Mouse (Mus musculus): ENCODE measurements at regions not wholly inside any gene's neighbourhood (a gene's known extent, or its start where the extent isn't known, plus 50 kb on each side); places are given as distances from the start of the nearest gene placed in this dataset.

DNA sequence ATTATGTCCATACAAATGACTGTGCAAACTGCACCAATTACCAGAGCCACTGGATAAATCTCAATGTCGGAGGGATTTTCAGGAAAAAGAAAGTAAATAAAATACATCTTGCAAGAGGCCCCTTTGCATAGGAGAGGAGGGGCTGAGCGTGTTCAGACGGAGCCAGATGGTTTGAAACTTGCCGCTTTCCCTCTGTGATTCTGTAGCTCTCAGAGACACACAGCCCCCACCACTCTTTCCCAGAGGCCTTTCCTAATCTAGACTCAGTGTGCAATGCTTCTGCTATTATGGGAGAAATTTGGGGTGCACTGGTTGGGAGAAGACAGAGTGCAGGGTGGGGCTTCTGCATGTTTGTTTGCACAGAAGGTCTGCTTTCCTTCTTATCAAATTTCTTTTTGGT lies 92.5 kb downstream of the Pttg1 start:
- TF ChIP-seq CTCF (IDR thresholded peaks at IDR 0.05; ENCODE audit: low read depth, low read length) (no peak), GATA1 (IDR thresholded peaks at IDR 0.05; ENCODE audit: borderline replicate concordance, low read length) (no peak), TAL1 (conservative IDR thresholded peaks at IDR 0.05; ENCODE audit: low read depth, low read length) (no peak)

Data from G1E (cell line).